Mouse (Mus musculus) olfactory bulb, adult 2 months (tissue): ENCODE measurements around the gene Timm10. TPM values are rescaled to one million over a fixed set of nuclear protein-coding genes. Genes with fewer than 3 reads are reported as not detected.

Experiments used
- H3K27ac ChIP-seq: fragments of 200-500 bp; 2 replicates; pipeline ENCODE4 v1.5.1; 2012; ENCODE audit warnings: low read depth, low read length; ENCODE audit not compliant: insufficient read depth
- H3K4me1 ChIP-seq: fragments of 200-500 bp; 2 replicates; pipeline ENCODE4 v1.6.1; 2012; ENCODE audit warnings: low read length; ENCODE audit not compliant: control insufficient read depth, insufficient read depth
- H3K4me3 ChIP-seq: fragments of 200-500 bp; 2 replicates; pipeline ENCODE4 v1.5.1; 2012; ENCODE audit warnings: mild to moderate bottlenecking, low read depth, low read length, moderate library complexity; ENCODE audit not compliant: insufficient read depth
- CTCF ChIP-seq: fragments of 200-500 bp; IDR thresholded peaks from 2 replicates; pipeline ENCODE4 v1.5.1; 2012; ENCODE audit warnings: low read depth, mild to moderate bottlenecking, low read length, moderate library complexity; ENCODE audit not compliant: insufficient read depth
- POLR2A ChIP-seq: fragments of 200-500 bp; IDR thresholded peaks from 2 replicates; pipeline ENCODE4 v1.6.1; 2012; ENCODE audit warnings: mild to moderate bottlenecking, low read depth, low read length, moderate library complexity; ENCODE audit not compliant: insufficient read depth
- WGBS: fragments of 180-500 bp; shearing (Covaris S2); methylation state at CpG from one replicate; pipeline ENCODE4 v1.1.7; 2018; 5-methylcytosine and 5-hydroxymethylcytosine counted together
- polyA plus RNA-seq: library from polyadenylated mRNA; stranded (reverse); fragments of >200 nt; gene quantifications from 2 replicates; pipeline ENCODE4 v1.2.4, GENCODE M21; 2012; ENCODE audit warnings: low replicate concordance; ENCODE audit not compliant: missing spikeins, insufficient read depth, insufficient read length

The Timm10 gene
- polyA plus RNA-seq, 1 experiment, result not detected

GRCm38 (mm10) chr2:84850407-84851129 is 23.8 kb downstream of the Timm10 start:
- H3K27ac ChIP-seq, result no peak overlapping the region
- no peak overlapping the region for H3K4me3 ChIP-seq
- TF ChIP-seq POLR2A (no peak), CTCF (no peak)
- 74% methylated on average over 7 of the region's 7 CpGs for WGBS
- H3K4me1 ChIP-seq, result no peaks in the 10 kb centered on the region

DNA sequence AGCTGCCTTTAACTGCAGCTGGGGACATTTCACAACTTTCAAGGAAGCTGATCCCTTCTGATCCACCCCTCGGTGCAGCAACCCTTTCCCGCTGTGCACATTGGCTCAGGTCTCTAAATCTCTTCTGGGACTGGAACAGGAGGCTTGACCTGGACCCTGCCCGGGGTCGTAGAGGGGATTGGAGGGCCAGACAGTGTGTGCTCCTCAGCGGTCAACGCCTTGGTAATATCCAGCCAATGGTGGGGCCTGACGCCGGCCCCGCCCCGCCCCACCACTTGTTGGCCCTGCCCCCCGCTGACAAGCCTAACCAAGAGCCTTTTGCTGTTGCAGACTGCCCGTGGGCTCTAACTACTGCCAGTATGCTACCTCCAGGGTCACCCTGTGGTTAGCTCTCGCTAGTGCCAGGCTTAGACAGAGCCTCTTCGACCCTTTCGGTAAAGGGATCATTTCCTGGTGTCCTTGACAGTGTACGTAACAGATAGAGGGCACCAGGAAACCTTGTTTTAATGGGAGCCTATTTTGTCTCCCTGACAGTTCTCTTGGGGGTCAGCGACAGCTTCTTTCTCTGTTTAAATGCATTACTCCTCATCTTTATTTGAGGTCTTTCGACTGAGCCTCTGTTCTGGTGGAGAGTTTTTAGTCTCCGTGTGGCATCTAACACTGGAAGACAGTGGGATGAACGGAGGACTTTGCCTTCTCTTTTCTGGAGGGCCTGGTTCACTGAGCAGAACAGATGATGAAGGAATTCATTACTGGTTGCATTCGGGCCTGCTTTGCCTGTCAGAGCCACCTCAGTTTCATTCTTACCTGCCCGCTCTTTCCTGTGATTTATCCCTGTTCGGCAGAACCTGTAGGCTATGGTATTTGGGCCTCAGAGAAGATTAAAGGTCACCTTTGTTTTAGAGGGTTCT is 24.6 kb downstream of the Timm10 start:
- WGBS, result 45% methylated on average over 23 of the region's 23 CpGs
- Histone ChIP-seq H3K4me3 (no peak overlapping the region), H3K27ac (no peak overlapping the region), H3K4me1 (no peaks in the 10 kb centered on the region)
- TF ChIP-seq POLR2A, result no peak
- no peak for TF ChIP-seq CTCF

- no peaks in the 10 kb centered on the region for H3K4me1 ChIP-seq
- no peak overlapping the region for H3K27ac ChIP-seq
- 53% methylated on average over 2 of the region's 2 CpGs for WGBS
- 0 out of 2 replicates have a peak, but pooled peaks have one; percentile 43 for TF ChIP-seq CTCF
- TF ChIP-seq POLR2A, result no peak
- no peak overlapping the region for H3K4me3 ChIP-seq
Measured at GRCm38 (mm10) chr2:84855732-84856131, 28.9 kb downstream of the Timm10 start.

DNA sequence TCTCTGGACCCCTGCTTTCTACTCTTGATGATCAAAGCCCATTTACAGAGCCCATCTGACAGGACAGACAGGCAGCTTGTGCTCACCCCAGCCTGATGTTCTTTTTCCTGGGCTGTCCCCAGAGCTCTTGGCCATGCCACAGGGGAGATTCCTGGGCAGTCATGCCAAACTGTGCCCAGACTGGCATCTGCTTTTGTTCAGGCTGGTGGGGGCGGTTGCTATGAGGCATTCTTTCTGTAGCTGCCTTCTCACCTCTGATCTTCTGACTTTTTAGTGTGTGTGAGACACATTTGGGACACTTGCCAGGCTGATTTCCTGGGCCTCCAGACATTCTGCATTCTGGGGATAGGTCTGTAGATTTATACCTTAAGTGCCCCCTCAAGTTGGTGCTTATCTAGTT is 31.8 kb downstream of the Timm10 start:
- 94% methylated on average over 1 of the region's 1 CpGs for WGBS
- Histone ChIP-seq H3K4me3 (no peak overlapping the region), H3K27ac (no peak overlapping the region), H3K4me1 (no peaks in the 10 kb centered on the region)
- TF ChIP-seq POLR2A, result no peak
- no peak for TF ChIP-seq CTCF

- WGBS, result 70% methylated on average over 7 of the region's 7 CpGs
- no peak overlapping the region for H3K4me3 ChIP-seq
- TF ChIP-seq CTCF (no peak), POLR2A (no peak)
- no peak overlapping the region for H3K27ac ChIP-seq
- no peaks in the 10 kb centered on the region for H3K4me1 ChIP-seq
Measured at GRCm38 (mm10) chr2:84859991-84860780, 33.4 kb downstream of the Timm10 start.

- peaks cover 10% of the 10 kb centered on the region for H3K4me1 ChIP-seq
- WGBS, result 90% methylated on average over 3 of the region's 3 CpGs
- TF ChIP-seq CTCF (no peak), POLR2A (no peak)
Measured at GRCm38 (mm10) chr2:84861430-84861829, 34.6 kb downstream of the Timm10 start.

DNA sequence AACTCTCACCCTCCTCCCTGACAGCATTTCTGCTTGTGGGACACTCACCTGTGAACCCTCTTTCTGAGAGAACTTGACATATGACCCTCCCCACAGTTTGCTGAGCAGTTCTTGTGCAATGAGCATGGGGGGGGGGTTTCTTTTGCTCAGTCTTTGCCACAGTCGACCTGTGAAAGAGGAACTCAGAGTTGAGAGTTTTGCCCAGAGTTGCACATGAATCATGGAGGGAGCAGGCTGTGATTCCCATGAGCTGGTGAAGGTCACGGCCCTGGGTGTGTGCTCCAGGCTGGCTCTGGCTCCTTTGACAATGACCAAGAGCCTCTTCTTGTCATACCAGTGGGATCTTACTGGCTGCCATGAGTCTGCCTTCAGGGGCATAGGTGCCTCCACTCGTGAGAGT is 35.4 kb downstream of the Timm10 start:
- no peak overlapping the region for H3K27ac ChIP-seq
- WGBS, result 92% methylated on average over 3 of the region's 3 CpGs
- H3K4me3 ChIP-seq, result no peak overlapping the region
- no peak for TF ChIP-seq CTCF
- TF ChIP-seq POLR2A, result no peak
- peaks cover 11% of the 10 kb centered on the region for H3K4me1 ChIP-seq

More at GRCm38 (mm10) chr2:84861430-84861829, 34.6 kb downstream of the Timm10 start:
- no peak overlapping the region for H3K27ac ChIP-seq
- no peak overlapping the region for H3K4me3 ChIP-seq

DNA sequence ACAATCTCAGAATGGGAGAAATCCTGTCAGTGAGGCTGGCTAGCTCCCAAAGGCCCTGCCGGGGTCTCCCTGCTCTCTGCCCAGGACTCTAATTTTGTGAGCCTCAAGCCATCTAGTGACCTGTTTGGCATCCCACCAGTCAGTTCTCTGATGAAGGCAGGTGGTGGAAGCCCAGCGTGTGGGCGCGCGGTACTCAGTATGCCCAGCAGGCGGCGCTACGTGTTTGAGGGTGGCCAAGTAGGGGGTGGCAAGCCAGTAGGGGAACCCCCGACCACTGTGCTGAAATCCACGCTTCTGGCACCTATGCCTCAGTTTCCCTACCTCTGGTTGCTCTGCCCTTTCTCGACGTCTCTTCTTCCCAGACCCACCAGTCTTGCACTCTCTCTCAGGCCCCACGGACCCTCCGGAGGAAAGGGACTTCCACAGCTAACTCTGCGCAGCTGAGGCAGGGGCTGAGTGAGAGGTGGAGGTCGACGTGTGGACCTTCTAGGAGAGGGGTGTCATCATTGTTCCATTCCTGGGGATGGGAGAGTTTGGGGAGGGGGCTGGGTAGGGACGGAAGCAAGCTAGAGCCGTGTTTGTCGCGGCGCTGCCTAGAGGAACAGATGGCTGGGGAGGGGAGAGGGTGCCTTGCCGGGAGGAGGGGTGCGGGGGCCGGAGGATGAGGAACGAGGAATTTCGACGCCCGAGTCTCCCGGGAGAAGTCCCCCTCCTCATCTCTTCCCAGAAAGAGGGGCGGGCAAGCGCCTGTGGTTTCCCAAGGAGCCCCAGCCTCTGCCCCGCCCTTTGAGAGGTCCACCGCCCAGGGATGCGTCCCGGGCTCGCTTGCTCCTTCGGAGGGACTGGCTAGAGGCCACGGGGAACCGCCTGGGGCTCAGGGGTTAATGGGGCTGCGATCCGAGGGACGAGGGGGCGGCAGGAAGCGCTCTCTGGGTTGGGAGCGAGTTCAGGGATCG is 39.1 kb downstream of the Timm10 start:
- TF ChIP-seq POLR2A (no peak), CTCF (peak; percentile 54)
- Histone ChIP-seq H3K27ac (no peak overlapping the region), H3K4me1 (peaks cover 11% of the 10 kb centered on the region), H3K4me3 (peak overlapping the region; percentile 23)
- WGBS, result 1% methylated on average over 47 of the region's 47 CpGs
